Mouse (Mus musculus): ENCODE measurements at regions not wholly inside any gene's neighbourhood (a gene's known extent, or its start where the extent isn't known, plus 50 kb on each side); places are given as distances from the start of the nearest gene placed in this dataset.

GRCm38 (mm10) chr3:21859436-21859835 is 217.0 kb upstream of the Tbl1xr1 start:
- dilution Hi-C loops (cut with MboI; ENCODE audit: extremely low pct_ligation_motif_present, extremely low pct_unique_long_range_greater_than_20kb, low sequenced_read_pairs), result no loop called here
- H3K4me2 ChIP-seq (ENCODE audit: insufficient read depth, low read depth, poor library complexity, severe bottlenecking), result no peak overlapping the region
- in situ Hi-C loops (cut with MboI; ENCODE audit: low pct_ligation_motif_present, low pct_unique_long_range_greater_than_20kb, low sequenced_read_pairs), result no loop called here

GRCm38 (mm10) chr3:21860915-21861635 is 215.4 kb upstream of the Tbl1xr1 start:
- Histone ChIP-seq H3K4me2 (ENCODE audit: insufficient read depth, low read depth, poor library complexity, severe bottlenecking) (no peak overlapping the region), H3K9ac (ENCODE audit: insufficient read depth, low read depth) (no peak overlapping the region), H3K79me2 (replicated peaks; ENCODE audit: control insufficient read depth, extremely low read depth, insufficient read depth, poor library complexity, severe bottlenecking) (no peaks in the 10 kb centered on the region), H3K27me3 (replicated peaks) (no peaks in the 10 kb centered on the region), H3K4me3 (replicated peaks in 1 of 3; ENCODE audit: low read depth in 2 of 3, low read length in 2 of 3, poor library complexity in 1 of 3) (no peak overlapping the region), H3K4me1 (ENCODE audit: control insufficient read depth in 1 of 2, insufficient read depth in 2 of 2) (peaks cover 2 to 8% of the 10 kb centered on the region in 2 experiments; a peak in 1 of 4 replicates), H3K9me3 (replicated peaks; ENCODE audit: low read length) (no peaks in the 10 kb centered on the region), H3K36me3 (replicated peaks in 1 of 2; ENCODE audit: control insufficient read depth in 1 of 2, insufficient read depth in 1 of 2, low read length in 1 of 2) (no peaks in the 10 kb centered on the region), H3K27ac (ENCODE audit: insufficient read depth, low read depth) (no peak overlapping the region)
- dilution Hi-C loops (cut with MboI; ENCODE audit: extremely low pct_ligation_motif_present, extremely low pct_unique_long_range_greater_than_20kb, low sequenced_read_pairs), result no loop called here
- TF ChIP-seq POLR2A (IDR thresholded peaks at IDR 0.05; ENCODE audit: low read depth, low read length) (no peak), CTCF (conservative IDR thresholded peaks at IDR 0.05 in 1 of 2, IDR thresholded peaks at IDR 0.05 in 1 of 2; ENCODE audit: low read depth in 2 of 2, low read length in 2 of 2) (no peak), USF2 (conservative IDR thresholded peaks at IDR 0.05; ENCODE audit: low read depth, low read length) (no peak), MYC (IDR thresholded peaks at IDR 0.05; ENCODE audit: low read depth, low read length) (no peak)
- in situ Hi-C loops (cut with MboI; ENCODE audit: low pct_ligation_motif_present, low pct_unique_long_range_greater_than_20kb, low sequenced_read_pairs), result no loop called here
- no peak for DNase-seq (ENCODE audit: extremely low read depth)

More at GRCm38 (mm10) chr3:21859436-21859835, 217.0 kb upstream of the Tbl1xr1 start:
- Histone ChIP-seq H3K9me3 (replicated peaks; ENCODE audit: low read length) (no peaks in the 10 kb centered on the region), H3K27ac (ENCODE audit: insufficient read depth, low read depth) (no peak overlapping the region), H3K79me2 (replicated peaks; ENCODE audit: control insufficient read depth, extremely low read depth, insufficient read depth, poor library complexity, severe bottlenecking) (no peaks in the 10 kb centered on the region), H3K4me3 (replicated peaks in 1 of 3; ENCODE audit: low read depth in 2 of 3, low read length in 2 of 3, poor library complexity in 1 of 3) (no peak overlapping the region), H3K36me3 (replicated peaks in 1 of 2; ENCODE audit: control insufficient read depth in 1 of 2, insufficient read depth in 1 of 2, low read length in 1 of 2) (no peaks in the 10 kb centered on the region), H3K4me1 (ENCODE audit: control insufficient read depth in 1 of 2, insufficient read depth in 2 of 2) (peaks cover 0 to 8% of the 10 kb centered on the region in 2 experiments; a peak in 1 of 4 replicates), H3K27me3 (replicated peaks) (no peaks in the 10 kb centered on the region), H3K9ac (ENCODE audit: insufficient read depth, low read depth) (no peak overlapping the region)
- TF ChIP-seq UBTF (IDR thresholded peaks at IDR 0.05; ENCODE audit: low read depth, low read length) (no peak), PAX5 (IDR thresholded peaks at IDR 0.05; ENCODE audit: low read length) (no peak), MYC (IDR thresholded peaks at IDR 0.05; ENCODE audit: low read depth, low read length) (no peak), ETS1 (conservative IDR thresholded peaks at IDR 0.05; ENCODE audit: low read depth, low read length) (no peak), MEF2A (IDR thresholded peaks at IDR 0.05; ENCODE audit: borderline replicate concordance, low read depth, low read length) (no peak), ZC3H11A (IDR thresholded peaks at IDR 0.05; ENCODE audit: low read depth, low read length) (no peak), CHD1 (IDR thresholded peaks at IDR 0.05; ENCODE audit: low read depth, low read length) (no peak), SMC3 (IDR thresholded peaks at IDR 0.05; ENCODE audit: low read depth, low read length) (no peak), ELF1 (IDR thresholded peaks at IDR 0.05; ENCODE audit: low read depth, low read length) (no peak), NRF1 (IDR thresholded peaks at IDR 0.05; ENCODE audit: low read depth, low read length) (no peak), POLR2A (IDR thresholded peaks at IDR 0.05; ENCODE audit: low read depth, low read length) (no peak), IRF4 (IDR thresholded peaks at IDR 0.05; ENCODE audit: low read depth, low read length) (no peak), SIN3A (IDR thresholded peaks at IDR 0.05; ENCODE audit: low read length) (no peak)
- DNase-seq (ENCODE audit: extremely low read depth), result no peak

Measured in CH12.LX (cell line).